Mouse (Mus musculus) common myeloid progenitor, adult 5-6 weeks (primary cell): Measurements from ENCODE around the gene Lrrc1. TPM values are rescaled to one million over a fixed set of nuclear protein-coding genes. Genes with fewer than 3 reads are reported as not detected.

Source experiments
- ATAC-seq: replicated peaks from 2 replicates; pipeline ENCODE4 v1.8.0; 2016; ENCODE audit warnings: low read depth, mild to moderate bottlenecking, moderate TSS enrichment, inconsistent platforms; ENCODE audit not compliant: poor library complexity, severe bottlenecking
- total RNA-seq: library from RNA; stranded (forward); fragments of 200-1000, 187-1606 nt; gene quantifications from 2 replicates; pipeline ENCODE4 v1.2.3, GENCODE M21; 2017

Lrrc1 gene
- total RNA-seq, 1 experiment from 2014 or later, result 15.8 TPM

- ATAC-seq, result no peak
These were observed 141.7 kb downstream of the Lrrc1 start for GRCm38 (mm10) chr9:77402971-77403370.

GRCm38 (mm10) chr9:77399801-77400200 is 144.9 kb downstream of the Lrrc1 start:
- ATAC-seq, result 0 out of 2 replicates have a peak, but pooled peaks have one; percentile 32

GRCm38 (mm10) chr9:77398856-77399631 is 145.6 kb downstream of the Lrrc1 start:
- ATAC-seq, result no peak

- ATAC-seq, result no peak
These were observed 147.6 kb downstream of the Lrrc1 start for GRCm38 (mm10) chr9:77397027-77397426.

GRCm38 (mm10) chr9:77391248-77391647 is 153.4 kb downstream of the Lrrc1 start:
- 0 out of 2 replicates have a peak, but pooled peaks have one; percentile 18 for ATAC-seq

- no peak for ATAC-seq
These were observed 155.7 kb downstream of the Lrrc1 start for GRCm38 (mm10) chr9:77388956-77389355.

GRCm38 (mm10) chr9:77386751-77387150 is 157.9 kb downstream of the Lrrc1 start:
- no peak for ATAC-seq

- ATAC-seq, result no peak
These were observed 159.1 kb downstream of the Lrrc1 start for GRCm38 (mm10) chr9:77385611-77386010.

GRCm38 (mm10) chr9:77384651-77385050 is 160.0 kb downstream of the Lrrc1 start:
- no peak for ATAC-seq

GRCm38 (mm10) chr9:77383951-77384350 is 160.7 kb downstream of the Lrrc1 start:
- ATAC-seq, result no peak

GRCm38 (mm10) chr9:77382514-77382913 is 162.2 kb downstream of the Lrrc1 start:
- no peak for ATAC-seq

- ATAC-seq, result peak; percentile 71
These were observed 163.1 kb downstream of the Lrrc1 start for GRCm38 (mm10) chr9:77381565-77381964.

Other genes starting within 250 kb of the Lrrc1 start
- not detected in 2 replicates for gene Mlip, start 191.9 kb downstream of the Lrrc1 start, total RNA-seq
- not detected in 2 replicates for gene Klhl31, start 91.6 kb upstream of the Lrrc1 start, total RNA-seq
- 48.4 and 57.5 TPM in 2 replicates for gene Gclc, start 209.7 kb upstream of the Lrrc1 start, total RNA-seq